Mouse (Mus musculus): ENCODE measurements around the gene Sorcs3. TPM values are rescaled to one million over a fixed set of nuclear protein-coding genes. Genes with fewer than 3 reads are reported as not detected.

Gene Sorcs3
- polyA plus RNA-seq, 1 experiment from 2014 or later: 0.08 TPM

DNA sequence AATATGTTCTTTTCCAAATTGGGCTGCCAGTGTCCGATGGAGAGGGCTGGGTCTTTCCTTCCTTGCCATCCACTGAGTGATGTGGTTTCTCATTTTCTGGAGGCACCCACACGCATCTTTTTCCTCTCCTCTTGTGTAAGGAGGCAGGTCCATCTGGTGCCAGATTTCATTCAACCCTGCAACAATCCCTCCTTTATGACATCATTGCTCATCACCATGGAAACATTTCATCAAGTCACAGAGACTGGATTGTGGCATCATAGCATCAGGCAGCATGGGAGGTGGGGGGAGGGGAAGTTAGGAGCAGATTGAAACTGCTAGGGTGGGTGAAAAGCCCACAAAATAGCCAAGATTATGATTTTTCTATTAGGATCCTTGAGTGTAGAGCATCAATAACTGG, 35.1 kb downstream of the Sorcs3 start:
- Histone ChIP-seq H3K27me3 (ENCODE audit: insufficient read depth, low read length) (no peaks in the 10 kb centered on the region), H3K36me3 (ENCODE audit: insufficient read depth) (no peaks in the 10 kb centered on the region), H3K4me2 (no peak overlapping the region), H3K9me3 (ENCODE audit: low read depth, low read length) (no peaks in the 10 kb centered on the region), H3K4me3 (ENCODE audit: low read depth, low read length) (no peak overlapping the region), H3K27ac (ENCODE audit: low read depth) (no peak overlapping the region), H3K9ac (no peak overlapping the region), H3K4me1 (ENCODE audit: insufficient read depth) (no peaks in the 10 kb centered on the region)
- DNase-seq: no peak
- no peak for ATAC-seq (ENCODE audit: insufficient read depth)
- no peak for TF ChIP-seq CTCF (IDR thresholded peaks at IDR 0.05; ENCODE audit: low read depth)
- 83% methylated on average over 2 of the region's 2 CpGs for WGBS

DNA sequence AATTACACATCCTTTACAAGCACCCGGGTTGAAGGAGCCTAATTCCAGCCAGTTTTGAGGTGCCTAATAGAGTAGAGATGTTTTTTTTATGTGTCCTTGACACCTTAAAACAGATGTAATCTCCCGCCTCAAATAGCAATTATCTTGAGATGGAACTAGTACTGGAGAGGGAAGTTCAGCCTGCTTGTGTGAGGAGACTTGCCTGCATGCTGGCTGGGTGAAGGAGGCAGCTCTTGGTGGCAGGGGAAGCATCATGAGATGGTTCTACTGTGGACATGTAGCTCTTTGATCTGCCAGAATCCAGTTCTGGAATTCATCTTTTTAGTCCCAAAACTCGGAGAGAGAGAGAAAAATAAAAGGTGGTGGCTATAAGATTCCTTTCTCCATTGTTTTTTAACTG, 38.2 kb downstream of the Sorcs3 start:
- 55% methylated on average over 3 of the region's 3 CpGs for WGBS
- no peak for DNase-seq
- no peaks in the 10 kb centered on the region for H3K36me3 ChIP-seq (ENCODE audit: insufficient read depth)
- no peak overlapping the region for H3K9ac ChIP-seq
- H3K4me1 ChIP-seq (ENCODE audit: insufficient read depth): no peaks in the 10 kb centered on the region
- no peak overlapping the region for H3K27ac ChIP-seq (ENCODE audit: low read depth)
- no peak for TF ChIP-seq CTCF (IDR thresholded peaks at IDR 0.05; ENCODE audit: low read depth)
- H3K9me3 ChIP-seq (ENCODE audit: low read depth, low read length): no peaks in the 10 kb centered on the region
- no peak for ATAC-seq (ENCODE audit: insufficient read depth)
- H3K4me2 ChIP-seq: no peak overlapping the region
- no peak overlapping the region for H3K4me3 ChIP-seq (ENCODE audit: low read depth, low read length)
- H3K27me3 ChIP-seq (ENCODE audit: insufficient read depth, low read length): no peaks in the 10 kb centered on the region

DNA sequence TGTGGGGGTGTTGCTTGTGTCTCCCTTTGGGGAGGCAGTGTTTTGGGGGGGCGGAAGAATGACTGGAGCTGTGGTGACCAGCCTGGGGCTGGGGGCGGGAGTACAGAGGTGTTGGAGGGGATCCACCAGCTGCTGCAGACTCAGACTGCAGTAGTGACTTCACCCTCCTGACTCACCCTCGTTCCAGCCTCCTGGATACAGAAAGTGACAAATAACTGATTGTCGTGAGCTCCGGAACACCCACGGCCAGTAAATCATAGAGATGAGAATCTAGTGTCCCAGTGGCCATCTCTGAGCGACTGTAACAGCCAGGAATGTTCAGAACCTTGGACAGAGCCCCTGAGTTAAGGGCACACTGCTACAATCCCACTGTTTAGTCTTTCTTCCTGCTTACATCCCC, 53.4 kb downstream of the Sorcs3 start:
- Histone ChIP-seq H3K9me3 (ENCODE audit: low read depth, low read length) (no peaks in the 10 kb centered on the region), H3K27me3 (ENCODE audit: insufficient read depth, low read length) (no peaks in the 10 kb centered on the region), H3K4me3 (ENCODE audit: low read depth, low read length) (no peak overlapping the region), H3K36me3 (ENCODE audit: insufficient read depth) (no peaks in the 10 kb centered on the region), H3K4me2 (no peak overlapping the region), H3K4me1 (ENCODE audit: insufficient read depth) (no peaks in the 10 kb centered on the region), H3K9ac (no peak overlapping the region), H3K27ac (ENCODE audit: low read depth) (no peak overlapping the region)
- DNase-seq (peak; percentile 81), ATAC-seq (ENCODE audit: insufficient read depth) (no peak)
- no peak for TF ChIP-seq CTCF (IDR thresholded peaks at IDR 0.05; ENCODE audit: low read depth)
- 54% methylated on average over 7 of the region's 7 CpGs for WGBS

DNA sequence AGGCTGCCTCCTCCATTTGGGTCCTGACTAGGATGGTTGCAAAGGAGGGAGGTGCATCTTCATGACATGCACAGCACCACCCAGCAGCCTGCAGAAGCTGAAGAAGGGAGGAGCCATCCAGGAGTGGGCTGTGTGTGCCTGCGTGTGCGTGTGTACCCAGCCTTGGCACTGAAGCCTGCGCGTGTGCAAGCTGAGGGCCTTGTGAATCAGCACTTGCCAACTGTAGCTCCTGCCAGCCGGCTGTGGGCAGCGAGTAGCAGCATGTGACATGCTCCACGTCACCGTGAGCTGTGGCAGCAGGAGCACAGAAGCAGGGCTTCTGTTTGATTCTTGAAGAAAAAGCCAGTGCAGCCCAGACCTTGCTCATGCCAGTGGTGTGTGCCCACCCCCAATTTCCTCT, 54.8 kb downstream of the Sorcs3 start:
- H3K9me3 ChIP-seq (ENCODE audit: low read depth, low read length): no peaks in the 10 kb centered on the region
- TF ChIP-seq CTCF (IDR thresholded peaks at IDR 0.05; ENCODE audit: low read depth): no peak
- H3K36me3 ChIP-seq (ENCODE audit: insufficient read depth): no peaks in the 10 kb centered on the region
- no peak overlapping the region for H3K4me2 ChIP-seq
- no peaks in the 10 kb centered on the region for H3K27me3 ChIP-seq (ENCODE audit: insufficient read depth, low read length)
- ATAC-seq (ENCODE audit: insufficient read depth) (no peak), DNase-seq (no peak)
- no peak overlapping the region for H3K4me3 ChIP-seq (ENCODE audit: low read depth, low read length)
- no peak overlapping the region for H3K27ac ChIP-seq (ENCODE audit: low read depth)
- H3K9ac ChIP-seq: no peak overlapping the region
- no peaks in the 10 kb centered on the region for H3K4me1 ChIP-seq (ENCODE audit: insufficient read depth)
- 81% methylated on average over 8 of the region's 8 CpGs for WGBS

DNA sequence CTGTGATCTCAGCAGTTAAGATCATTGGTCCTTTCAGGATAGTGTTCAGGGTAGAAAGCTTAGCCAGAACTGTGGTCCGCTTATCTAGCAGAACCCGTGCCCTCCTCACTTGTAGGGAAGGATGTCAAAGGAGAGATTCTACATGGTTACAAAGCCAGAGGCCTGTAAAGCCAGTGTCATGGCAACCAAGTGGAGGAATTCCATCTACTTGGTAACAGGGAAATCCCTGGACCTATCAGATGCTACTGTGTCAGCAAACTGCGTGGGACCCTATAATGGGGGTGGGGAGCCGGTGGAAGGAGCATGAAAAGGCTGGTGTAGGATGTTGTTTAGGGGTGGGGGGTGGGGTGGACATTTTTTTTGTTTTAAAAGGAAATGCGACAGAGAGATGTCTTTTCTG, 57.9 kb downstream of the Sorcs3 start:
- no peak for ATAC-seq (ENCODE audit: insufficient read depth)
- 77% methylated on average over 5 of the region's 5 CpGs for WGBS

DNA sequence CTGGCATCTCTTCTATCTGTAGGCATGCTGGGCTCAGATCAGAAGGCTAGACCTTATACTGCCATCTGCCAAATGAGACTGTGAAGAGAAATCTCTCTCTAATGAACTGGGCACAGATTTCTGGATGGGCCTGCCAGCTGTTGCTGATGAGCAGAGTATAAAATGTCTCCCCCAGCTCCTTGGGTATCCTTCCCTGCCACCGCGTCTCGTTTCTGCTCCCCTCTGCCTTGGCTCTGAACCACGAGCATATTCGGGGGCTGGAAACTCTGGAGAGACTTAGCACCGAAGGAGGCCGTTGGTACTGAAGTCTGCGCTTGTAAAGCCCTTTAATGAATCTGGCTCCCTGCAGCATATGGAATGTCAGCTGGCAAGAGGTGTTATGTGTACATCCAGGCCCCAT, 74.4 kb downstream of the Sorcs3 start:
- no peak overlapping the region for H3K9ac ChIP-seq
- H3K9me3 ChIP-seq (ENCODE audit: low read depth, low read length): no peaks in the 10 kb centered on the region
- no peak overlapping the region for H3K27ac ChIP-seq (ENCODE audit: low read depth)
- H3K4me3 ChIP-seq (ENCODE audit: low read depth, low read length): no peak overlapping the region
- DNase-seq: no peak
- H3K36me3 ChIP-seq (ENCODE audit: insufficient read depth): no peaks in the 10 kb centered on the region
- no peaks in the 10 kb centered on the region for H3K4me1 ChIP-seq (ENCODE audit: insufficient read depth)
- H3K4me2 ChIP-seq: no peak overlapping the region
- no peak for TF ChIP-seq CTCF (IDR thresholded peaks at IDR 0.05; ENCODE audit: low read depth)
- no peak for ATAC-seq (ENCODE audit: insufficient read depth)
- H3K27me3 ChIP-seq (ENCODE audit: insufficient read depth, low read length): no peaks in the 10 kb centered on the region
- 65% methylated on average over 8 of the region's 8 CpGs for WGBS

More for the DNA sequence above, 57.9 kb downstream of the Sorcs3 start:
- Histone ChIP-seq H3K9me3 (ENCODE audit: low read depth, low read length) (no peaks in the 10 kb centered on the region), H3K4me1 (ENCODE audit: insufficient read depth) (no peaks in the 10 kb centered on the region), H3K27ac (ENCODE audit: low read depth) (no peak overlapping the region), H3K9ac (no peak overlapping the region), H3K36me3 (ENCODE audit: insufficient read depth) (no peaks in the 10 kb centered on the region), H3K4me2 (no peak overlapping the region), H3K4me3 (ENCODE audit: low read depth, low read length) (no peak overlapping the region), H3K27me3 (ENCODE audit: insufficient read depth, low read length) (no peaks in the 10 kb centered on the region)
- no peak for DNase-seq
- no peak for TF ChIP-seq CTCF (IDR thresholded peaks at IDR 0.05; ENCODE audit: low read depth)

DNA sequence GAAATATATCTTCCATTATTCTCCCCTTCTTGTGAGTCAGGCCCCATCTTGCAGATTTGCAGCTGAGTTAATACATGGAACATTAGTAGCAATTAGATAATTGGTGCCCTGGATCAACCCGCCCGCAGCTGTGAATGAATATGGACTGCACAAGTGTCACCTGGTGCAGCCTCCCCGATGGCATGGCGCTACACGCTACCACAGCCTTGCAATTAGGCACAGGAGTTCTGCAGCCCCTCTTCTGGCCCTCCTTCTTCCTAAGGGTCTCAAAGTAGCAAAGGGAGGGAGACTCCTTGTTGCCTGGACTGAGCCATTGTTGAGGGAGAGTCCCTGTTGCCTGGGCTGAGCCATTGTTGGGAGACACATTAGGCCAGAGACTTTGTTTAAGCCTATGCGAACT, 76.4 kb downstream of the Sorcs3 start:
- no peak overlapping the region for H3K4me3 ChIP-seq (ENCODE audit: low read depth, low read length)
- no peaks in the 10 kb centered on the region for H3K9me3 ChIP-seq (ENCODE audit: low read depth, low read length)
- WGBS: 85% methylated on average over 6 of the region's 6 CpGs
- no peak overlapping the region for H3K27ac ChIP-seq (ENCODE audit: low read depth)
- no peak overlapping the region for H3K4me2 ChIP-seq
- no peak for ATAC-seq (ENCODE audit: insufficient read depth)
- no peaks in the 10 kb centered on the region for H3K4me1 ChIP-seq (ENCODE audit: insufficient read depth)
- TF ChIP-seq CTCF (IDR thresholded peaks at IDR 0.05; ENCODE audit: low read depth): no peak
- H3K27me3 ChIP-seq (ENCODE audit: insufficient read depth, low read length): no peaks in the 10 kb centered on the region
- DNase-seq: no peak
- no peaks in the 10 kb centered on the region for H3K36me3 ChIP-seq (ENCODE audit: insufficient read depth)
- no peak overlapping the region for H3K9ac ChIP-seq

DNA sequence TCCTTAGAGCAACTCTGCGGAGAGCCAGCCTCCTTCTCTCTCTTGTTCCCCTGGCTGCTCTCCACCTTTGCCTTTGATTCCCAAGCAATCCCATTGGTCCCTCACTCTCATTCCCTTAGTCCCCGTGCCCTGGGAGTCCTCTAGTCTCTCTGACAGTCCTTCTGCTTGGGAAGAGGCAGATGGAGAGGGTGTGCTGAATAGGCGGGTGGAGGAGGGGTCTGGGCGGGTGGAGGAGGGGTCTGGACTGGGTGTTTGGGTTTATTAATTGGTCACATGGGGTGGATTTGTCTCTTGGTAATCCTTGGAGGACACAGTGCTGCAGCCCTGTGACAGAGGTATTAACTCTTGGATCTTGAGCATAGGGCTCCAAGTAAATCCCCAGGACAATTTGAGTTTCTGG, 77.4 kb downstream of the Sorcs3 start:
- Histone ChIP-seq H3K27me3 (ENCODE audit: insufficient read depth, low read length) (no peaks in the 10 kb centered on the region), H3K9ac (no peak overlapping the region), H3K4me1 (ENCODE audit: insufficient read depth) (no peaks in the 10 kb centered on the region), H3K27ac (ENCODE audit: low read depth) (no peak overlapping the region), H3K4me3 (ENCODE audit: low read depth, low read length) (no peak overlapping the region), H3K9me3 (ENCODE audit: low read depth, low read length) (no peaks in the 10 kb centered on the region), H3K36me3 (ENCODE audit: insufficient read depth) (no peaks in the 10 kb centered on the region), H3K4me2 (no peak overlapping the region)
- no peak for ATAC-seq (ENCODE audit: insufficient read depth)
- no peak for TF ChIP-seq CTCF (IDR thresholded peaks at IDR 0.05; ENCODE audit: low read depth)
- no peak for DNase-seq
- WGBS: 40% methylated on average over 4 of the region's 4 CpGs
